Mouse (Mus musculus): ENCODE data around the gene Kif1bp.
"Not testable (repeated sequence)": the region's sequence is repeated elsewhere in the genome, so short reads cannot be mapped to it uniquely, and the experiment has no call there.

Gene Kif1bp

GRCm38 (mm10) chr10:62509032-62509656 lies 69.1 kb downstream of the Kif1bp start:
- DNase-seq (ENCODE audit: low spot score) = no peak

- no peak for DNase-seq (ENCODE audit: low spot score)
Observed at GRCm38 (mm10) chr10:62508459-62508858, 69.8 kb downstream of the Kif1bp start.

GRCm38 (mm10) chr10:62507591-62508308 lies 70.5 kb downstream of the Kif1bp start:
- DNase-seq (ENCODE audit: low spot score) = no peak

DNA sequence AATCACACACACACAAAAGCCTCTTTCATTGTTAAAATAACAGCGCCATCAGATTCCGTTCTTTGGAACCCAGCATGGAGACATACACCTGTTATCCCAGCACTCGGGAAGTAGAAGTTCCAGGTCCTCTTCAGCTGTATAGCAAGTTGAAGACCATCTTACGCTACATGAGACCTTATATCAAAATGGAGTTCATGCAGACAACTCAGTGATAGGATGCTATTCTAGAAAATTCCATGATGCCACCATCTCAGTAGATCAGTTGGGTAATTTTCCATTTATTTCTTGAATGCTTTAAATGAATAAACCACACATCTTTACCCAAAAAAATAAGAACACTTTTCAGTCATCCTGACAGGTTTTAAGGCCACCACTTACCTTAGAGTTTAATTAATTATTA lies 71.2 kb downstream of the Kif1bp start:
- DNase-seq (ENCODE audit: low spot score) = no peak

DNA sequence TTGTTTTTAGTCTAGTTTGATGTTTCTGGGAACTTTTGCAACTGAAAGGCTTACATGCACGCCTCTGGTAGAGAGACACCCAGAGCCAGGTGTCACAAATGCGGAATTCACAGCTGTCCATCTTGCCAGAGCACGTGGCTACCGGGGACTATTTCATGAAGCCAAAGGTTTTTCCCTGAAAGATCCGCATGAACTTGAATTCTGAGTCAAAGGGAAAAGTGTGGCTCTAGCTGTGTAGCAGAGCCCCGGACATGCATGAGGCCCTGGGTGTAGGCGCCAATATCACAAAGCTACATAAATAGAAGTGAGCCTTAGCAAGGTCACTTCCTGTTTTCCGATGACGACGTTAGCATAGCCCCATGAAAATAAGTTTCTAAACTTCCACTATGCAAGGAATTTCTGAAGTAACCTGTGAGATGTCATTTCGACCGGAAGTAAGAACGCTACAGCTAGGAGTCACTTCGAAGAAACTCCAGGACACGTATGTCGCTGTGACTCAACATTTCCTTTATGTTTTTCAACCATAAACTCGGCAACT lies 72.2 kb downstream of the Kif1bp start:
- no peak for DNase-seq (ENCODE audit: low spot score)

GRCm38 (mm10) chr10:62505224-62505983 lies 72.9 kb downstream of the Kif1bp start:
- no peak for DNase-seq (ENCODE audit: low spot score)

DNA sequence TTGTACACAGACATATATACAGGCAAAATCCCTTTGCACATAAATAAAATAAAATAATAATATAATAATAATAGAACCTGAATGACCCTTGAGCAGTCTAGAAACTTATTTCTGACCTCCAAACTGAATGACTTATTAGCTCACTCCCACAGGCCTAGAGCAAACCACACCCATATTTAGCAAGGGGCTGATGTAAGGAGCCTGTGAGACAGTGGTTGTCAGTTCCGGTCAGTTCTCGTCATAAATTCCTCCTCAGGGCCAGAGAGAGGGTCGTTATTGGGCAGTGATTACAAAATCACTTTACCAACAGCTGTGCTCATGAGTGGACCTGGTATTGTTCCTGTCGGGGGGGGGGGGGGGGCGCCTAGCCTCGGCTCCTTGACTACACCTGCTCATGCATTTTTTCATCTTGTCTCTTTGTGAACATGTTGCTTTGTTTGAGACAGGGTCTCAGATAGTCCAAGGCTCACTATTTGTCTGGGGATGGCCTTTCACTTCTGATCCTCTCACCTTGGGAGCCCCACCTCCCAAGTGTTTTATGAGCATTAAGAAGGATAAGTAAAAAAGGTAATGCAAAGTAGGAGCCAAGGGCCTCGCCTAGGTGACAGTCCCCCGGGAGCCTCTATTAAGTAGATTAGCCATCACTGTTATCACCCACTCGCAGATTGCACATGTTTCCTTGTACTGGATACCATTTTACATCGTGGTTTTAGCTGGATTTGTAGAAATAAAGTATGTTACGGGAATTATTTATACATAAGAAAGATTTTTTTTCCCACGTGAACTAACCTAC lies 74.2 kb downstream of the Kif1bp start:
- no peak for DNase-seq (ENCODE audit: low spot score)

DNA sequence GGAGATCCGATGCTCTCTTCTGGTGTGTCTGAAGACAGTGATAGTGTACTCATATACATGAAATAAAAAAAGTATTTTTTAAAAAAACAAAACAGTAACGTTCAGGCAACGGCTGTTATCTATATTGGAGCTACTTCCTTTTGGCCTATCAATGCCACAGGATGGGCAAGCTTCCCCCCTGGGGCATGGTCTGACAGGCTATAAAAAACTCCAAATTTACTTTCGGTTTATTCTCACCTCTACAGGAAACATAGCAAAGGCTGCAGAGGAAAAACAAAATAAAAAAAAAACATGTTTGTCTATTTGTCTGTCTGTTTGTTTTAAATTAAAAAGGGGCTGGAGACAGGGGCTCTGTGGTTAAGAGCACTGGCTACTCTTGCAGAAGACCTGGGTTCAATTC lies 74.9 kb downstream of the Kif1bp start:
- no peak for DNase-seq (ENCODE audit: low spot score)

DNA sequence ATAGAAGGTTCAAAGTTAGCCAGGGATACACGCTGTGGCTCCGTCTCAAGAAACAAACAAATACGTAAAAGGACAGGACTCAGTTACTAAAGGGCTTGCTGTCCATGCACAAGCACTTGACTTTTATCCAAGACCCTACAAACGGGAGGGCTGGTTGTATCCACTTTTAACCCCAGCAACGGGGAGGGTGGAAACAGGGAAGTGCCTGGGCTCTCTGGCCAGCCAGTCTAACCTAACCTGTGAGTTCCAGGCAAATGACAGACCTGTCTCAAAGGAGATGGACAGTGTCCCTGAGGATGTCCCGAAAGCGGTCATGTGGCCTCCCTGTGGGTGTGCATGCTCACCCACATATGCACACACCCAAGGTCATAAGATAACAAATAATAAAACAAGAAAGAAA lies 76.3 kb downstream of the Kif1bp start:
- DNase-seq (ENCODE audit: low spot score) = no peak

DNA sequence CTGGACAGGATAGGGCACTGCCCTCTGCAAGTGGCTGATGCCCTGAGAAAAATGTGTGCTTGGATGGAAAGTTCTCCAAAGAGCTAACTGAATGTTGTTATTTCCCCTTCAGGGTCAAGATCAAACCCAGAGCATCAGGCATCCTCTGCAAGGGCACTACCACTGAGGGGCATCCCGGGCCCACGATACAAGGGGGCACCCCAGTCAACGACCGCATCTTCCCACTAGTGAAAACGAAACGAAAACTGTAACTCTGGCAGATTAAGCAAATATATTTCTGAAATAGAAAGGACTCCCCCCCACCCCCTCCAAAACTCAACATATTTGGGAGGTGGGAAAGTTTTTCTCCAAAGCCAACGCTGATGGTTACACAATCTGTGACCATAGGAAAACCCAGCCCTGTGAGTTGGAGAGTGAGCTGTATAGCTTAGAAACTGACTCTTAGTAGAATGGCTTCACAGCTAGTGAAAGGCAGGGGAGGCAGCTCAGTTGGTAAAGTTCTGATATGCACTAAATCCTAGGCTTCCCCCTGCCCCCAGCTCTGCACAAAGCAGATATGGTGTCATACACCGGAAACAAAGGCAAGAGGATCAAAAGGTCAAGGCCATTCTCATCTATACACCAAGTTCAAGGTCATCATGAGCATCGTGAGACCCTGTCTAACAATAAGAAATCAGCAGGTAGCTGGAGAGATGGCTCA lies 77.2 kb downstream of the Kif1bp start:
- DNase-seq (ENCODE audit: low spot score) = no peak

DNA sequence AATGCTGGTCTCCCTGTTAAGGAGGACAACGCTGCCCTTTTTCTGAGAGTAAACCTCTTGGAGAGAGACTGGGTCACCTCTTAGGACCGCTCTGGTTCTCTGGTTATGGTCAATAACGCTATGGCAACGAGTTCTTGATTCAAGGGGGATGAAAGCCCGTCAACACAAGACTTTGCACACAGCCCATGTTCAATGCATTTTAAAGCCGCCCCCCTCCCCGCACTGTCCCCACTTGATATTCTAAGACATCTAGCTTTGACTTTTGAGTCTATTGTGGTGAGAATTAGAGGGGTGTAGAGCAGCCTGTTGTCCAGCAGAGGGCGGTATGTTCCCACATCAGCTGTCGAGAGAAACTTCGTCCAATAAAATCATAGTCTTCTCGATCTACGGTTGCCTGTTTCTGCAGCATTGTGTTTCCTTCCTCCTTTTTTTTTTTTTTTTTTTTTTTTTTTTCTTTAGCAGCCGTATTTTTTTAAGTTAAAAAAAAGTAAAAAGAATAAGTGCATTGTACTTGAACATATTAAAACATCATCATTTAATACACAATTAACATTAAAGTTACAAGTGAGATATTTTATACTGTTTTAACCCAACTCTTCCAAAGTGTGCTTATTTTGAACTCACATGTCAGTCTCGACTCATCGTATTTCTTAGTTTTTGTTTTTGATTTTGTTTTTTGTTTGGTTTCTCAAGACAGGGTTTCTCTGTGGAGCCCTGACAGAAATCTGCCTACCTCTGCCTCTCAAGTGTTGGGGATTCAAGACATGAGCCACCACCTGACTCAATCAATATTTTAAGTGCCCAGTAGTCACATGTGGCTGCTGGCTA lies 78.0 kb downstream of the Kif1bp start:
- DNase-seq (ENCODE audit: low spot score) = peak; percentile 11

GRCm38 (mm10) chr10:62491681-62492080 lies 86.6 kb downstream of the Kif1bp start:
- not testable (repeated sequence) for DNase-seq (ENCODE audit: low spot score)
